Mouse (Mus musculus) thymus, postnatal 4 days (tissue): Measurements from ENCODE around the gene Vps52.
A peak's percentile ranks its signal among the peaks of the same experiment; 100 is the strongest.
"Not testable (repeated sequence)": the region's sequence is repeated elsewhere in the genome, so short reads cannot be mapped to it uniquely, and the experiment has no call there.

Source experiments
- DNase-seq: peaks from one replicate; pipeline ENCODE4 v3.0.0; 2021

Vps52 gene

GRCm38 (mm10) chr17:33943454-33943853 is 12.2 kb upstream of the Vps52 start:
- DNase-seq, result no peak

DNA sequence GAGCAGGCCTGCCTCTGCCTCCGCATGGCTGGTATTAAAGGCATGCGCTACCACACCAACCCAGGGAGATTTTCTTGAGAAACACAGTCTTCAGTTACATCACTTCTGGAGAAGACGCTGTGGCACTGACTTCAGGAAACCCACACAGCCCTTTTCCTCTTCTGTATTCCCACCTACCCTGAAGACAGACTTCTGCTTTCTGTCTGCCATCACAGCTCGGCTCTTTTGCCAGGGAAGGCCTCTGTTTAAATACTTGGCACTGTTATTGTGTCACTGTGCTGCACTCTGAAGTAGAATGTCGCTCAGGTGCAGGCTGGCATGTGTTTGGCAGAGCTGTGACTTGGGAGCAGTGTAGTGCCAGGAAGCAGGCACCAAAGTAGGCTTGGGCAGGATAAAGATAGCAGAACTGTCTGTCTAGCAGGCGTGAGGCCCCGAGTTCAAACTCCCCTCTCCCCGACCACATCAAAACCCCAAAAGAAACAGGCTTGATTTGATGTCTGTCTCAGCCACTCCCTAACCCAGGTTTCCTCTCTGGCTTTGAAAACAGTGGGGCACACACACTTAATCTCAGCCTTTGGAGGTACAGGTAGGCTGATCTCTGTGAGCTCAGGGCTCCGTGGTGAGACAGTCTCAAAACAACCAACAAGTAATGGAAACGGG is 8.1 kb upstream of the Vps52 start:
- DNase-seq, result peak; percentile 50

DNA sequence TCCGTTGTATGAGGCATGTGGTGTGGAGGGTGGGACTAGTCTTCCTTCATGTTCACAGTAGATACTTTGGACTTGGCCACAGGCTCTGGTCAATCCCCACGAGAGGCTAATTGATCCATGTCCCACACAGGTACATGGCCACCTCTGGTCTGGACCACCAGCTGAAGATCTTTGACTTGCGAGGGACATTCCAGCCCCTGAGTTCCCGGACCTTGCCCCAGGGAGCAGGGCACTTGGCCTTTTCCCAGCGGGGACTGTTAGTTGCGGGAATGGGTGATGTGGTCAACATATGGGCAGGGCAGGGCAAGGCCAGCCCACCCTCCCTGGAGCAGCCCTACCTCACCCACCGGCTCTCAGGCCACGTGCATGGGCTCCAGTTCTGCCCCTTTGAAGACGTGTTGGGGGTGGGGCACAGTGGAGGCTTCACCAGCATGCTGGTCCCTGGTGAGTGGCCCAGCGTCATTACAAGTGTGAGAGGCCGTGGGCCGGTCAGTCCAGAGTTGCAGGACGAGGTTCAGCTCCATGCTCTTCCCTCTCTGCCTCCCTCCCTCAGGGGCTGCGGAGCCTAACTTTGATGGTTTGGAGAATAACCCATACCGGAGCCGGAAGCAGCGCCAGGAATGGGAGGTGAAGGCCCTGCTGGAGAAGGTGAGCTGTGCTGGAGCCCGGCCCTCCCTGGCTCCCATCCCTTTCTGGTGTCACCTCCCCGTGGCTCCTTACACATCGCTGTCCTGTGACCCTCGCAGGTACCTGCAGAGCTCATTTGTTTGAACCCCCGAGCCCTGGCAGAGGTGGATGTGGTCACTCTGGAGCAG is 7.3 kb upstream of the Vps52 start:
- peak; percentile 43 for DNase-seq

DNA sequence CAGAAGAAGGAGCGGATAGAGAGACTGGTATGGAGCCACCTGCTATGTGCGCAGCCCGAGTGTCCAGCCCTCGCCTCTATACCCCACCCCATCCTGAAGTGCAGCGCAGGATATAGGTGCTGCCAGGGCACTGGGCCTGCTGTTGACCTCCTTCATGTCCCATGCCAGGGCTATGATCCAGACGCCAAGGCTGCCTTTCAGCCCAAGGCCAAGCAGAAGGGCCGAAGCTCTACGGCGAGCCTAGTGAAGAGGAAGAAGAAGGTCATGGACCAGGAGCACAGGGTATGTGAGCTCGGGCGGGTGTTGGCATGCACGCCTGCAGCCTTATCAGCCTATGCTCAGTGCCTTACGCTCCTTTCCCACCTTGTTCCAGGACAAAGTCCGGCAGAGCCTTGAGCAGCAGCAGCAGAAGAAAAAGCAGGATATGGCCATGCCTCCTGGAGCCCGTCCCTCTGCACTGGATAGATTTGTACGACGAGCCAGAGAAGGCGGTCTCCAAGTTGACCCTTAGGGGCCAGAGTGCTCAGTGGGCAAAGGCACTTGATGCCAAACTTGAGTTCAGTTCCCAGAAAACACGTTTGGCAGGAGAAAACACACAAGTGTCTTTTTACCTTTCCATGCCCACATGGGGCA is 6.6 kb upstream of the Vps52 start:
- DNase-seq, result no peak

DNA sequence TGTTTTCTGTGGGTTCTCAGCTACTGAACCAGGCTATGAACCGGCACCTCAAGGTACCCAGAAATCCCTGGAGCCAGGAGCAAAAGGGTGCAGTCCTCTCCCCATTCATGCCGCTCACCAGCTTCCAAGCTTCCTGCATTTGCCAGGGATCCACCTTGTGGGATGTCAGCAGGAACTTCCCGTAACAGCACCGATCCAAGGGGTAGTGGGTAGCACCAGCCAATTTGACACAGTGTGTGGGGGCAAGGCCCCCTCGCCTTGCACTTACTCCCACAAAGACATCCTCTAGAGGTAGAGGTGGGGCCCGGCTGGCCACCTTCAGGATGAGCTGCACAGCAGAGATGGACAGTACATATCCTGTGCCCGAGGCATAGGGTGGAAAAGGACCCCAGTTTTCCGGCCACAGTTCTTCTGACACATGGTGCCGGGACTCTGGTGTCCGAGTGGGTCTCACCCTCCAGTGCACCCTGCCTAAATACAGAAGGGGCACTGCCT is 5.4 kb upstream of the Vps52 start:
- DNase-seq, result no peak

GRCm38 (mm10) chr17:33951021-33951946 is 4.3 kb upstream of the Vps52 start, which contains the start of gene B3galt4:
Gene B3galt4, minus strand, starts transcription at chr17:33951488.
- peak; percentile 85 for DNase-seq

DNA sequence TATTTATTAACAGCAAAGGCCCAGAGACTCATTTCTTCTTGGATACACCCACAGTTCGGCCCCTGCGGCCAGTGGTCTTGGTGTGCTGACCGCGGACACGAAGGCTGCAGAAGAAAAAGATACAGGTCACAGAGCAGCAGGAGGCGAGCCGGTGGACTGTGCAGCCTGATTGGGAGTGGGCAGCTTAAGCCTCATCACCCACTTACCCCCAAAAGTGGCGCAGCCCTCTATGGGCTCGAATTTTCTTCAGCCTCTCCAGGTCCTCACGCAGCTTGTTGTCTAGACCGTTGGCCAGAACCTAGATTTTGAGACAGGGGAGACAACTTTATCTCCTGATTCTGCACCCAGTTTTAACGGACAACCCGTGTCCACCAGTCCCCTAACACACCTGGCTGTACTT is 3.6 kb upstream of the Vps52 start:
- not testable (repeated sequence) for DNase-seq

- DNase-seq, result no peak
These were observed 2.7 kb upstream of the Vps52 start for GRCm38 (mm10) chr17:33952879-33953278.

- DNase-seq, result no peak
These were observed 2.3 kb upstream of the Vps52 start for GRCm38 (mm10) chr17:33953310-33953709.

GRCm38 (mm10) chr17:33953961-33954565 is 1.5 kb upstream of the Vps52 start:
- DNase-seq, result no peak

- DNase-seq, result peak; percentile 69
These were observed 712 bp upstream of the Vps52 start for GRCm38 (mm10) chr17:33954646-33955554.

DNA sequence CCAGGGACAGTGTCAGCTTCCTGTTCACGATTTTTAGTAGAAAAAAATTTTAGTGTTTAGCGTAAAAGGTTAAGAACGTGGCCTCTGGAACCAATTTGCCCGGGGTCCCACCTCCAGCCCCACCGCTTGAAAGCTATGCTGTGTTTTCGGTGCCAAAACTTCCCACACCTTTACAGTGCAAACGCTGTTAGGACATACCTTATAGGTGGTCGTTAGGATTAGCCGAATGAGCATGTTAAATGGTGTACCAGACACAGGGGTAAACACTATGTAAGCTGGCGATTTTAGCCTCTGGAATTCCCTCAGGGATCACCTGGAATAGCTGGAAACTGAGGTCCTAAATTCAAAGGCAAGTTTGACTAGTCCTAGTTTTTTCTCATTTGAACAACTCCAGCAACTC is 724 bp downstream of the Vps52 start:
- DNase-seq, result no peak

GRCm38 (mm10) chr17:33957493-33957892 is 1.9 kb downstream of the Vps52 start:
- no peak for DNase-seq

DNA sequence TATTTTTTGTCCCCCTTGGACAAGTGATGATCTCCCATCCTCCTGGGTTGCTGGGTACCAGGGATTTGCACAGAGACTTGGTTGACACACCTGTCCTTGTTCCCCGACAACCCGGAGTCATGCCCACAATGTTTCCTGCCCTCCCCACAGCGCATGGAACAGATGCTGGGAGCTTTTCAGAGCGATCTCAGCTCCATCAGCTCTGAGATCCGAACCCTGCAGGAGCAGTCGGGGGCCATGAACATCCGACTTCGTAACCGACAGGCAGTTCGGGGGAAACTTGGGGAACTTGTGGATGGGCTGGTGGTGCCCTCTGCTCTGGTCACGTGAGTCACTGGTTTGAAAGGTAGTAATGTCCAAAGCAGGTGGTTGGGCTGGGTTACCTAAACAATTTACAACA is 2.8 kb downstream of the Vps52 start:
- DNase-seq, result no peak

- no peak for DNase-seq
These were observed 3.5 kb downstream of the Vps52 start for GRCm38 (mm10) chr17:33959135-33959534.

DNA sequence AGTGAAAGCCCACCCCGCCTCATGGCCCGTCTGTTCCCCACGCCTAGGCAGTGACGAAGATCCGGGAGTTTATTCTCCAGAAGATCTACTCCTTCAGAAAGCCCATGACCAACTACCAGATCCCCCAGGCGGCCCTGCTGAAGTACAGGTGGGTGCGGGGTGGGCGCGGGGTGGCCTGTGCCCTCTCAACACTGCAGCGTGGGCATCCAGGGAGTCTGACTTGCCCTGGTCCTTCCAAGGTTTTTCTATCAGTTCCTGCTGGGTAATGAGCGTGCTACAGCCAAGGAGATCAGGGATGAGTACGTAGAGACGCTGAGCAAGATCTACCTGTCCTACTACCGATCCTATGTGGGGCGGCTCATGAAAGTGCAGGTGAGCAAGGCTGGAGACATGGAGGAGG is 4.3 kb downstream of the Vps52 start:
- DNase-seq, result no peak

DNA sequence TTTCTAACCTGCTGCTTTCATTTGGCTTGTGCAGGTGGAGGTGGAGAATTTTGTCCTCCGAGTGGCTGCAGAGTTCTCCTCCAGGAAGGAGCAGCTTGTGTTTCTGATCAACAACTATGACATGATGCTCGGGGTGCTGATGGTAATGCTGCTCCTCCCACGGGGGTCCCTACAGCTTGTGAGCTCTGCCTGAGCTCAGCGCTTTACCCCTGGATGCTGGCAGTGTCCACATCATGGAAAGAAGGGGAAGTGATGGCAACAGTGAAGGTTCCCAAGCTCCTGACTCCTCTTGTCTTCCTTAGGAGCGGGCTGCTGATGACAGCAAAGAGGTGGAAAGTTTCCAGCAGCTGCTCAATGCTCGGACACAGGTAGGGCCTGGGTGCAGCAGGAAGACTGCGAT is 7.3 kb downstream of the Vps52 start:
- no peak for DNase-seq

DNA sequence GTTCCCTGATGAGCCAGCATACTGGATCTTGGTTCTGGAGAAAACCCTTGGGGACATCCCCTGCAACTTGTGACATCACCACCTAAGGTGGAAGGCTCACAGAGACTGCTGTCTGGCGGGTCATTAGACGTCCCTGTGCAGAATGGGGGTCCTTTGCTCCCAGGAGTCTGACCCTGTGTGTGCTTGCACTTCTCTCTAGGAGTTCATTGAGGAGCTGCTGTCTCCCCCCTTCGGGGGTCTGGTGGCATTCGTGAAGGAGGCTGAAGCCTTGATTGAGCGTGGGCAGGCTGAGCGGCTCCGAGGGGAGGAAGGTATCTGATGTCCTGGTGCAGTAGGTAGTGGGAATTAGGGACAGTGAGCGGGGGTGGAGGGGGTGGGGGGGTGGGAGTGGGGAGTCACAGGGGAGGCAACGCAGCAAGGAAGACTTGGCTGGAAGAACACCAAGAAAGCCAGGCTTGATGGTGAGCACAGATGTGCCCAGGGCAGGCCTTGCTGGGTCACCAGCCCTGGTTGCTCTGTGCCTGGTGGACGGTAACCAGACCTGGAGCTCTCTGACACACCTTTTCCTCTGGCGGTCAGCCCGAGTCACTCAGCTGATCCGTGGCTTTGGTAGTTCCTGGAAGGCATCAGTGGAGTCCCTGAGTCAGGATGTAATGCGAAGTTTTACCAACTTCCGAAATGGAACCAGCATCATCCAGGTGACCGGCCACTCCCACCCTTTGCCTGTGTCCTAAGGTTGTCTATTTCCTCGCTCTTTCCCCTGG is 9.7 kb downstream of the Vps52 start:
- DNase-seq, result no peak

DNA sequence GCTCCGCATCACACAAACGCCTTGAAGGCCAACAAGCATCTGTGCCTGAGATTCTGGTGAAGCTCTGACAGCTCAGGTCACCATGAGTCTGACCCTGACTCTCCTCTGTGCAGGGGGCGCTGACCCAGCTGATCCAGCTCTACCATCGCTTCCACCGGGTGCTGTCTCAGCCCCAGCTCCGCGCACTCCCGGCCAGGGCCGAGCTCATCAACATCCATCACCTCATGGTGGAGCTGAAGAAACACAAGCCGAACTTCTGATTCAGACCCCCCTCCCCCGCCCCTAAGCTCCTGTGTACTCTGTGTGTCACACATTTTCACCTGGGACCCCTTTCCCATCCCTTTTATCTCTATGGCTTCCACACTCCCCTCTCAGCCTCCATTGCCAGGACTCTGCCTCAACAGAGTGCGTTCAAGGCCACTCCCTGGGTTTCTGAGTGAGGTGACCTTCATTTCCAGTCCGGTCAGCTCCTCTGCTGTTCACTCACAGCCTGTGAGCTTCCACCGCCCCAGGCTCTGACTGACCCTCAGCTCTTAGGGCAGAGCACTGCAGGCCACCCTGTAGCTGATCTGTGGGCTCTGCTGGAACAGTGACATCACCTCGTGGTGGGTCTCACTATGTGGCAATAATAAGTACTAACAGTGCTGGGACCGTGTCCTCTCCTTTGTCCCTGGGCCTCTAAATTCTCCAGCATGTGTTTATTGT is 10.4 kb downstream of the Vps52 start:
- no peak for DNase-seq

GRCm38 (mm10) chr17:33968489-33968888 is 12.9 kb downstream of the Vps52 start:
- DNase-seq, result peak; percentile 82
